Mouse (Mus musculus) skeletal muscle tissue, adult 2 months (tissue): Measurements from ENCODE around the gene Myh3.
"Not testable (repeated sequence)": the region's sequence is repeated elsewhere in the genome, so short reads cannot be mapped to it uniquely, and the experiment has no call there.

Experiments used
- DNase-seq: peaks from one replicate; pipeline ENCODE4 v3.0.0-alpha.2; 2012; ENCODE audit warnings: low read depth, low spot score

Myh3 gene

GRCm38 (mm10) chr11:67077435-67077834 is 665 bp upstream of the Myh3 start:
- DNase-seq: no peak

GRCm38 (mm10) chr11:67078888-67079287 is 788 bp downstream of the Myh3 start:
- DNase-seq: no peak

GRCm38 (mm10) chr11:67079740-67080139 is 1.6 kb downstream of the Myh3 start:
- no peak for DNase-seq

GRCm38 (mm10) chr11:67080168-67080567 is 2.1 kb downstream of the Myh3 start:
- no peak for DNase-seq

- DNase-seq: no peak
These were observed 3.1 kb downstream of the Myh3 start for GRCm38 (mm10) chr11:67081125-67081649.

GRCm38 (mm10) chr11:67082188-67082587 is 4.1 kb downstream of the Myh3 start:
- no peak for DNase-seq

- DNase-seq: no peak
These were observed 4.7 kb downstream of the Myh3 start for GRCm38 (mm10) chr11:67082793-67083192.

- DNase-seq: no peak
These were observed 5.1 kb downstream of the Myh3 start for GRCm38 (mm10) chr11:67083239-67083638.

GRCm38 (mm10) chr11:67083712-67084340 is 5.7 kb downstream of the Myh3 start:
- no peak for DNase-seq

GRCm38 (mm10) chr11:67085489-67085888 is 7.4 kb downstream of the Myh3 start:
- DNase-seq: peak; percentile 75

- DNase-seq: no peak
These were observed 8.5 kb downstream of the Myh3 start for GRCm38 (mm10) chr11:67086467-67087164.

GRCm38 (mm10) chr11:67087225-67087624 is 9.1 kb downstream of the Myh3 start:
- DNase-seq: no peak

GRCm38 (mm10) chr11:67092354-67092753 is 14.3 kb downstream of the Myh3 start:
- DNase-seq: not testable (repeated sequence)

GRCm38 (mm10) chr11:67093201-67093600 is 15.1 kb downstream of the Myh3 start:
- no peak for DNase-seq

- no peak for DNase-seq
These were observed 15.6 kb downstream of the Myh3 start for GRCm38 (mm10) chr11:67093652-67094051.

GRCm38 (mm10) chr11:67094470-67094869 is 16.4 kb downstream of the Myh3 start:
- no peak for DNase-seq

GRCm38 (mm10) chr11:67097709-67098108 is 19.6 kb downstream of the Myh3 start:
- no peak for DNase-seq

GRCm38 (mm10) chr11:67098427-67098826 is 20.3 kb downstream of the Myh3 start:
- no peak for DNase-seq

- no peak for DNase-seq
These were observed 21.1 kb downstream of the Myh3 start for GRCm38 (mm10) chr11:67099241-67099640.

GRCm38 (mm10) chr11:67100169-67100568 is 22.1 kb downstream of the Myh3 start:
- no peak for DNase-seq

GRCm38 (mm10) chr11:67101713-67102112 is 23.6 kb downstream of the Myh3 start:
- DNase-seq: no peak

- DNase-seq: no peak
These were observed 25.2 kb downstream of the Myh3 start for GRCm38 (mm10) chr11:67103256-67103655.

GRCm38 (mm10) chr11:67104242-67104641 is 26.1 kb downstream of the Myh3 start:
- no peak for DNase-seq
